Mouse (Mus musculus) cerebellum, adult 2 months (tissue): ENCODE measurements around the gene Usp20.

Experiments
- CTCF ChIP-seq: fragments of 200-500 bp; IDR thresholded peaks from 2 replicates; pipeline ENCODE4 v1.5.1; 2011; ENCODE audit warnings: low read depth, mild to moderate bottlenecking, control low read depth, low read length, moderate library complexity, borderline replicate concordance; ENCODE audit not compliant: insufficient read depth
- POLR2A ChIP-seq: fragments of 200-500 bp; IDR thresholded peaks from 2 replicates; pipeline ENCODE4 v1.6.1; 2011; ENCODE audit warnings: low read length, control low read depth, borderline replicate concordance; ENCODE audit not compliant: insufficient read depth

GRCm38 (mm10) chr2:30998443-30999260 lies 16.6 kb downstream of the Usp20 start:
- TF ChIP-seq CTCF = no peak
- no peak for TF ChIP-seq POLR2A
